Mouse (Mus musculus) stomach, adult 2 months (tissue): ENCODE measurements around the gene Gm14391. TPM values are rescaled to one million over a fixed set of nuclear protein-coding genes. Genes with fewer than 3 reads are reported as not detected.

Experiments used
- polyA plus RNA-seq: library from polyadenylated mRNA; depleted of rRNA; stranded (reverse); fragments of >200 nt; gene quantifications from 2 replicates; pipeline ENCODE4 v1.2.3, GENCODE M21; 2012; rRNA removed

Gene Gm14391
- 0.14 and 0.42 TPM in 2 replicates for polyA plus RNA-seq

DNA sequence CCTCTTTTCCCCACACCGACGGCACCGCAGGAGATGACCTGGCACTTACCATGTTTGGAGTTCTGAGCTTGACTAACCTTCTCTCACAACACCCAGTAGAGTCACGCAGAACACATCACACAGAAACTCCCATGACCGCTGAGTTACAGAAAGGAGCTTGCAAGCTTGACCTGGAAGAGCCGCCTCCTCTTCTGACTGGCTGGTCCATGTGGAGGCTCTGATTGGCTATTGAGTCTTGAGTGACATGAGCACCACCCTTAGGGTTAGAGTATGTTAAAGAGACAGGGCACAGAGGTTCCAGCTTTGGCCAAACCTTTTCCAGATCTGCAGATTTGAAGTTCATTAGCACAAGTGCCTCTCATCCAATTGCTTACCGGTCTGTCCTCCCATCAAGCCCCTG is at the start of gene Gm14391:
Gene Gm14391 (minus strand): TSS at position 186 of the 400 bp plus-strand sequence.

DNA sequence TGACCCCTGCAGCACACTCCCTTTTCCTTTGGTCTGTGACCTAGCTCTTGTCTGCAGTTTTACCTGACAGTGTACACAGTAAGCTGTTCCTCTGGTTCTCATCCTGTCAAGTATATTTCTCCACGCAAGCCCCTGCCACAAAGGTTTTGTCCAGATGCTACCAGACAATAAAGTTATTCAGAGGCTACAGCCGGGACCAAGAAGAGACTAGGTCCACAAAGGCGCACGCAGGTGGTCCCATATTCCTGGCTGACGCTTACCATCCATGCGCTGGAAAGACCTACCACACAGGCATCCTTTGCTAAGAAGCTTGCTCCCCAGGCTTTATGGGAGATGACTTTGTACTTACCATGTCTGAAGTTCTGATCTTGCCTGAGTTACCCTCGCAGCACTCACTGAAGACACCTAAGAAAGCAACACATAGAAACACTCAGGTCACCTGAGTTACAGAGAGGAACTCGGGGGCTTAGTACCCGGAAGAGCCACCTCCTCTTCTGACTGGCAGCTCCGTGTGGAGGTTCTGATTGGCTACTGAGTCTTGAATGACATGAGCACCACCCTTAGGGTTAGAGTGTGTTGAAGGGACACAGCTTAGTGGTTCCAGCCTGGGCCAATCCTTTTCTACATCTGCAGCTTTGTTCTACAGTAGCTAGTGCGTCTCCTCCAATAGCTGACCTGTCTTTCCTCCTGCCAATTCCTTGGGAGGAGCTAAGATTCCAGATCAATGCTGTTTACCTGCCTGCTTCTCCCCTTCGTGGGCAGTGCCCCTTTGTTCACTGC is 31.1 kb downstream of the Gm14391 start, which contains the start of gene Gm14443:
Gene Gm14443 (minus strand): TSS at position 471 of the 780 bp plus-strand sequence.

DNA sequence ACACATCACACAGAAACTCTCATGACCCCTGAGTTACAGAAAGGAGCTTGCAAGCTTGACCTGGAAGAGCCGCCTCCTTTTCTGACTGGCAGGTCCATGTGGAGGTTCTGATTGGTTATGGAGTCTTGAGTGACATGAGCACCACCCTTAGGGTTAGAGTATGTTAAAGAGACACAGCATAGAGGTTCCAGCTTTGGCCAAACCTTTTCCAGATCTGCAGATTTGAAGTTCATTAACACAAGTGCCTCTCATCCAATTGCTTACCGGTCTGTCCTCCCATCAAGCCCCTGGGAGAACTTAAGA is 64.8 kb downstream of the Gm14391 start, which contains the start of gene Gm14399:
Gene Gm14399 (minus strand): TSS at position 20 of the 303 bp plus-strand sequence.

Other genes with a start within 250 kb of the Gm14391 start
- not detected in 2 replicates for gene Gm14444, start 196.7 kb downstream of the Gm14391 start, polyA plus RNA-seq
- gene Gm14393, start 139.1 kb downstream of the Gm14391 start, polyA plus RNA-seq: not detected in 2 replicates
- gene Gm14399, start 64.9 kb downstream of the Gm14391 start, polyA plus RNA-seq: not detected in 2 replicates
- 0.06 TPM in 1 of 2 replicates, not detected in the other for gene Gm14443, start 31.0 kb downstream of the Gm14391 start, polyA plus RNA-seq
- not detected in 2 replicates for gene Gm14440, start 68.2 kb upstream of the Gm14391 start, polyA plus RNA-seq
- 0.09 and 0.18 TPM in 2 replicates for gene Gm4631, start 131.3 kb upstream of the Gm14391 start, polyA plus RNA-seq
- not detected in 2 replicates for gene Zfp968, start 165.5 kb upstream of the Gm14391 start, polyA plus RNA-seq
- gene Gm4724, start 228.9 kb upstream of the Gm14391 start, polyA plus RNA-seq: 0.47 and 0.52 TPM in 2 replicates